In genomic region chr12:105523737-105524136, GRCm38 (mm10) we compare ENCODE assay signal across 15 mouse cellular contexts. TPM values are rescaled to one million over a fixed set of nuclear protein-coding genes. Genes with fewer than 3 reads are reported as not detected.
DNase-seq lines count a peak whose midpoint lies in the region; ATAC-seq lines count a peak whose summit lies in the region.
"Had no signal": no experiment of that assay in that cellular context is flagged by ENCODE, and none has a peak within 500 bp of the region (broad histone marks: within the 10 kb centered on the region; RNA-seq: fewer than 3 reads in every experiment).

No protein-coding gene starts in this region.

- peaks cover 8% of the 10 kb centered on the region; the same call in 1 of the 2 replicates for H3K9me3 ChIP-seq in embryonic facial prominence, embryonic 14.5 days (ENCODE audit: control insufficient read depth, low read length)
- H3K9me3 ChIP-seq: hindbrain, embryonic 12.5 days; liver, embryonic 15.5 days; midbrain, embryonic 13.5 days had no signal

- H3K27ac ChIP-seq in embryonic facial prominence, embryonic 14.5 days (replicated peaks; ENCODE audit: low read depth, low read length) = no peak overlapping the region
- H3K27ac ChIP-seq: heart, adult 2 months; hindbrain, embryonic 12.5 days; liver, embryonic 15.5 days; midbrain, embryonic 13.5 days had no signal

- peak; percentile 35 for DNase-seq in gastrocnemius, postnatal 25 days
- no peak for DNase-seq in gastrocnemius, postnatal 14 days
- DNase-seq in kidney, adult 9 months = peak; percentile 27
- DNase-seq in kidney, adult 11 months = no peak
- DNase-seq in 3T3-L1 (ENCODE audit: low read depth, low spot score) = peak; percentile 42
- peak; percentile 48 for DNase-seq in embryonic facial prominence, embryonic 14.5 days (ENCODE audit: low spot score)
- no peak for DNase-seq in right cerebral cortex, postnatal 4 days
- DNase-seq: cerebellum, postnatal 36 days; thymus, adult 2 months had no signal

- H3K4me1 ChIP-seq in embryonic facial prominence, embryonic 14.5 days (ENCODE audit: control insufficient read depth, insufficient read depth, low read length) = peaks cover 16% of the 10 kb centered on the region
- H3K4me1 ChIP-seq: hindbrain, embryonic 12.5 days; liver, embryonic 15.5 days; midbrain, embryonic 13.5 days had no signal

- no peak overlapping the region for H3K4me3 ChIP-seq in embryonic facial prominence, embryonic 14.5 days (ENCODE audit: low read depth, low read length)
- H3K4me3 ChIP-seq: heart, adult 2 months; hindbrain, embryonic 12.5 days; liver, embryonic 15.5 days; midbrain, embryonic 13.5 days had no signal

- H3K36me3 ChIP-seq in embryonic facial prominence, embryonic 14.5 days (ENCODE audit: control insufficient read depth, insufficient read depth, low read length) = no peaks in the 10 kb centered on the region
- H3K36me3 ChIP-seq: hindbrain, embryonic 12.5 days; liver, embryonic 15.5 days; midbrain, embryonic 13.5 days had no signal

- peak; percentile 42; the same call in 1 of the 2 replicates for ATAC-seq in embryonic facial prominence, embryonic 14.5 days (ENCODE audit: low read depth)
- ATAC-seq: forebrain, embryonic 16.5 days; midbrain, embryonic 13.5 days had no signal

- WGBS in embryonic facial prominence, embryonic 14.5 days = 36% methylated on average over 2 of the region's 2 CpGs

- no peak overlapping the region for H3K9ac ChIP-seq in embryonic facial prominence, embryonic 14.5 days (ENCODE audit: low read depth, low read length)
- H3K9ac ChIP-seq: hindbrain, embryonic 12.5 days; liver, embryonic 15.5 days; midbrain, embryonic 13.5 days had no signal

- intact Hi-C loops in gastrocnemius, postnatal 14 days (cut with DNase I; ENCODE audit: low total_unique reads) = no loop called here

- no peaks in the 10 kb centered on the region for H3K27me3 ChIP-seq in embryonic facial prominence, embryonic 14.5 days (replicated peaks; ENCODE audit: control insufficient read depth, insufficient read depth, low read length)
- H3K27me3 ChIP-seq: hindbrain, embryonic 12.5 days; liver, embryonic 15.5 days; midbrain, embryonic 13.5 days had no signal

- no peak overlapping the region for H3K4me2 ChIP-seq in embryonic facial prominence, embryonic 14.5 days (ENCODE audit: low read depth, low read length)
- H3K4me2 ChIP-seq: hindbrain, embryonic 12.5 days; liver, embryonic 15.5 days; midbrain, embryonic 13.5 days had no signal

RNA-seq across cellular contexts. Expression of gene Bdkrb2, which starts 39.3 kb away (rescaled TPM):
- under 1 TPM; 0.35 to 0.49 TPM for total RNA-seq in gastrocnemius, postnatal 25 days (2021)
- 1 to 10 TPM in 1 of 2 experiments, under 1 TPM in 1; 0.82 to 1.8 TPM for total RNA-seq in gastrocnemius, postnatal 14 days (2021)
- polyA plus RNA-seq in embryonic facial prominence, embryonic 14.5 days (2014; fragmentation: Nextera tagmentation; extraction: Ambion mirVana) = 1.0 and 1.4 TPM in 2 replicates
- total RNA-seq: megakaryocyte progenitor cell, adult 5-6 weeks had no signal

Comparison
In these comparisons a context has a peak if more than half of its experiments do, and no peak if none do; other contexts are left out.
1. DNase-seq: peak in gastrocnemius, postnatal 25 days (single experiment), kidney, adult 9 months (single experiment), 3T3-L1 (single experiment) and embryonic facial prominence, embryonic 14.5 days (single experiment); none in gastrocnemius, postnatal 14 days (single experiment), kidney, adult 11 months (single experiment) and right cerebral cortex, postnatal 4 days (single experiment).